Mouse (Mus musculus) large intestine, adult 2 months (tissue): ENCODE results near the gene Dlgap3. TPM values are rescaled to one million over a fixed set of nuclear protein-coding genes. Genes with fewer than 3 reads are reported as not detected.

Experiments
- DNase-seq: peaks from one replicate; pipeline ENCODE4 v3.0.0-alpha.2; 2012; ENCODE audit warnings: low read depth, low spot score
- WGBS: fragments of 180-500 bp; shearing (Covaris S2); methylation state at CpG from one replicate; pipeline ENCODE4 v1.1.7; 2018; 5-methylcytosine and 5-hydroxymethylcytosine counted together
- polyA plus RNA-seq: library from polyadenylated mRNA; depleted of rRNA; stranded (reverse); fragments of >200 nt; gene quantifications from 2 replicates; pipeline ENCODE4 v1.2.3, GENCODE M21; 2012

Dlgap3 gene
- polyA plus RNA-seq, 1 experiment, result 0.22 TPM

- WGBS, result 4% methylated on average over 8 of the region's 8 CpGs
These were observed 4.5 kb downstream of the Dlgap3 start for GRCm38 (mm10) chr4:127173461-127173860.

GRCm38 (mm10) chr4:127174075-127174899 lies 5.3 kb downstream of the Dlgap3 start:
- no peak for DNase-seq
- 56% methylated on average over 8 of the region's 8 CpGs for WGBS

More at GRCm38 (mm10) chr4:127173461-127173860, 4.5 kb downstream of the Dlgap3 start:
- peak; percentile 6 for DNase-seq

- WGBS, result 47% methylated on average over 4 of the region's 4 CpGs
- DNase-seq, result no peak
These were observed 5.9 kb downstream of the Dlgap3 start for GRCm38 (mm10) chr4:127174900-127175278.

- DNase-seq, result no peak
- WGBS, result 55% methylated on average over 11 of the region's 11 CpGs
These were observed 9.0 kb downstream of the Dlgap3 start for GRCm38 (mm10) chr4:127177961-127178360.

GRCm38 (mm10) chr4:127178671-127179070 lies 9.7 kb downstream of the Dlgap3 start:
- no peak for DNase-seq
- WGBS, result 44% methylated on average over 9 of the region's 9 CpGs

GRCm38 (mm10) chr4:127179469-127180449 lies 10.8 kb downstream of the Dlgap3 start:
- no peak for DNase-seq
- 12% methylated on average over 19 of the region's 19 CpGs for WGBS

GRCm38 (mm10) chr4:127180450-127180840 lies 11.4 kb downstream of the Dlgap3 start:
- no peak for DNase-seq
- WGBS, result 78% methylated on average over 3 of the region's 3 CpGs

- DNase-seq, result no peak
- 84% methylated on average over 9 of the region's 9 CpGs for WGBS
These were observed 12.0 kb downstream of the Dlgap3 start for GRCm38 (mm10) chr4:127181010-127181409.

- no peak for DNase-seq
- WGBS, result 82% methylated on average over 5 of the region's 5 CpGs
These were observed 14.9 kb downstream of the Dlgap3 start for GRCm38 (mm10) chr4:127183867-127184266.

- DNase-seq, result no peak
- WGBS, result 78% methylated on average over 6 of the region's 6 CpGs
These were observed 21.9 kb downstream of the Dlgap3 start for GRCm38 (mm10) chr4:127190921-127191320.

GRCm38 (mm10) chr4:127192704-127193103 lies 23.7 kb downstream of the Dlgap3 start:
- 61% methylated on average over 8 of the region's 8 CpGs for WGBS
- no peak for DNase-seq

GRCm38 (mm10) chr4:127193378-127194155 lies 24.6 kb downstream of the Dlgap3 start:
- WGBS, result 65% methylated on average over 14 of the region's 14 CpGs
- no peak for DNase-seq

GRCm38 (mm10) chr4:127194477-127195269 lies 25.7 kb downstream of the Dlgap3 start:
- no peak for DNase-seq
- 84% methylated on average over 25 of the region's 25 CpGs for WGBS

GRCm38 (mm10) chr4:127198609-127199008 lies 29.6 kb downstream of the Dlgap3 start:
- WGBS, result 35% methylated on average over 6 of the region's 6 CpGs
- no peak for DNase-seq

- WGBS, result 74% methylated on average over 12 of the region's 12 CpGs
- DNase-seq, result no peak
These were observed 30.4 kb downstream of the Dlgap3 start for GRCm38 (mm10) chr4:127199406-127199805.

- 67% methylated on average over 12 of the region's 12 CpGs for WGBS
These were observed 31.2 kb downstream of the Dlgap3 start for GRCm38 (mm10) chr4:127200164-127200722.

GRCm38 (mm10) chr4:127200769-127201617 lies 32.0 kb downstream of the Dlgap3 start:
- 50% methylated on average over 13 of the region's 13 CpGs for WGBS
- DNase-seq, result no peak

More at GRCm38 (mm10) chr4:127200164-127200722, 31.2 kb downstream of the Dlgap3 start:
- DNase-seq, result no peak

GRCm38 (mm10) chr4:127203081-127203480 lies 34.1 kb downstream of the Dlgap3 start:
- 67% methylated on average over 1 of the region's 1 CpGs for WGBS

More at GRCm38 (mm10) chr4:127203081-127203480, 34.1 kb downstream of the Dlgap3 start:
- no peak for DNase-seq
